Mouse (Mus musculus) gonadal fat pad, adult 2 months (tissue): Measurements from ENCODE around the gene Spred3. TPM values are rescaled to one million over a fixed set of nuclear protein-coding genes. Genes with fewer than 3 reads are reported as not detected.
"Not testable (repeated sequence)": the region's sequence is repeated elsewhere in the genome, so short reads cannot be mapped to it uniquely, and the experiment has no call there.

ENCODE experiments used
- DNase-seq: peaks from one replicate; pipeline ENCODE4 v3.0.0-alpha.2; 2012; ENCODE audit warnings: low read depth
- polyA plus RNA-seq: library from polyadenylated mRNA; depleted of rRNA; stranded (reverse); fragments of >200 nt; gene quantifications from 2 replicates; pipeline ENCODE4 v1.2.3, GENCODE M21; 2012; rRNA removed

The Spred3 gene
- 3.6 and 4.1 TPM in 2 replicates for polyA plus RNA-seq

DNA sequence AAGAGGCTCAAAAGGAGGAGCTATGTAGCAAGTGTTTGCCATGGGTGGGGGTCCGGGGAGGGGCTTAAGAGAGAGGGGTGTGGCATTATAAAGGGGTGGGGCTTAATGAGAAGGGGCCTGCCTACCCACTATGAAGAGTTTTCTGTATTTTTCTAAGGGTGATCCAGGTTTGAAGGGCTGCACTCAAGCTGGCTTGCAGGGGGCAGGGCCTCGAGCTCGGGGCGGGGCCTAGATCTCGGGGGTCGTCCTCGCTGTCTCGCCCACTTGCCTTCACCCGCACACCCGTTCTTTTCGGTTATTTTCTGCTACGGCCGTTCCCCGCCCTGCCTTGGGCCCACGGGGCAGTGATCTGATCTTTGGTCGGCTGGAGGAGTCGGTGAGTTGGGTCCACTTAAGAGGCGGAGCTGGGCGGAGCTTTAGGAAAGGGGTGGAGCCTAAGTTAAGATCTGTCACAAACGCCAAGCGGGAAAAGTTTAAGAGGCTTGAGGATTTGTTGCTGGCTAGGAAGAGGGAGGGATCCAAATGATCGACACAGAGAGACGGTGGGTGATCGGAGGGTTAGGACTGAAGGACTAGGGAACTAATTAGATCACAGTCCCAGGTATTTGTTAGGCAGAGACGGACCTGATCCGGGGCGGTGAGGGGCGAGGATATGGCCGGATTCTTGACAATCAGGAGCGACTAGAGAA is at the start of gene Spred3, which contains the start of gene Ggn:
Spred3 (minus strand) TSS at position 346 of the 689 bp plus-strand sequence.
Ggn (plus strand) TSS at position 145 of the 689 bp plus-strand sequence.
- no peak for DNase-seq

DNA sequence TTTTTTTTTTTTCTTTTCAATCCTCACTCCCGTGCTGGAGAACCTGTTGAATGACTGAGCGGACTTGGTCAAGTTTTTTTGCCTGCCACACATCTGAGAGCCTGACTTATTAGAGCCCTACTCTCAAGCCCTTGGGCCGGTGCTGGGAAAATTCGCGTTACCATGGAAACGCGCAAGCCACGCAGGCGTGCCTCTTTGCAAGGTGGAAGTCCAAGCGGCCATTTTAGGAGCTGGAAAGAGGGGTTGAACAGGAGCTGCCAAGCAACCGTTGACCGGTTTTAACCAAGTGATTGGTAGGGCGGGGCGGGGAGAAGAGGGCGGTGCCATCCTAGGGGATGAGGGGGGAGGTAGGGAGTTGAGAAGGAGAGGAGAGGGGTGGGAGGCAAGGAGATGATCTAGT is 44.6 kb upstream of the Spred3 start:
- DNase-seq: no peak

DNA sequence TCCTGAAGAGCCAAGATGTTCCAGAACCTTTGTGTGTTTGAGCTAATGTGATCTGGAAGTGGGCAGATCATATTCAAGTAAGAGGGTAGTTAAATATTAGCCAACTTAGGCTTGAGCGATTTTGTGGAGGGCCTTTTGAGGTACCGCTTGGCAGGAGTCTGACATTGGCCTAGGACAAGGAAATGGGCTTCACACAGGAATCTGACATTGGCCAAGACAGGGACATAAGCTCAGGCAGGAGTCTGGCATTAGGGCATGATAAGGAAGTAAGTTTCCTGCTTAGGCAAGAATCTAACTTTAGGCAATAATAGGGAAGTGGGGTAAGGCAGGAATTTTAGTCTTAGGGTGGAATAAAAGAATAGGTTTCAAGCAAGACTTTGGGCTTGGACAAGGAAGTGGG is 44.0 kb upstream of the Spred3 start:
- no peak for DNase-seq

DNA sequence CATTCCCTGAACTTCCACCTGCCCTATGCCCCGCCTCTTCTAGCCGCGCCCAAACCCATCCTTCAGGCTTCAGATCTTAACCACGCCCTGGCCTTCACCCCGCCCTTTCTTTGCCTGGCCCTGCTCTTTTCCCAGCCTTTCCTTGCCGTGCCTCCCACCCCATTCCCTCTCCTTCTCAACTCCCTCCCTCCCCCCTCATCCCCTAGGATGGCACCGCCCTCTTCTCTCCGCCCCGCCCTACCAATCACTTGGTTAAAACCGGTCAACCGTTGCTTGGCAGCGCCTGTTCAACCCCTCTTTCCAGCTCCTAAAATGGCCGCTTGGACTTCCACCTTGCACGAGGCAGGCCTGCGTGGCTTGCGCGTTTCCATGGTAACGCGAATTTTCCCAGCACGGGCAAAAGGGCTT is 43.5 kb upstream of the Spred3 start, which contains the start of gene Catsperg1:
Catsperg1 (minus strand) TSS at position 361 of the 408 bp plus-strand sequence.
- no peak for DNase-seq

DNA sequence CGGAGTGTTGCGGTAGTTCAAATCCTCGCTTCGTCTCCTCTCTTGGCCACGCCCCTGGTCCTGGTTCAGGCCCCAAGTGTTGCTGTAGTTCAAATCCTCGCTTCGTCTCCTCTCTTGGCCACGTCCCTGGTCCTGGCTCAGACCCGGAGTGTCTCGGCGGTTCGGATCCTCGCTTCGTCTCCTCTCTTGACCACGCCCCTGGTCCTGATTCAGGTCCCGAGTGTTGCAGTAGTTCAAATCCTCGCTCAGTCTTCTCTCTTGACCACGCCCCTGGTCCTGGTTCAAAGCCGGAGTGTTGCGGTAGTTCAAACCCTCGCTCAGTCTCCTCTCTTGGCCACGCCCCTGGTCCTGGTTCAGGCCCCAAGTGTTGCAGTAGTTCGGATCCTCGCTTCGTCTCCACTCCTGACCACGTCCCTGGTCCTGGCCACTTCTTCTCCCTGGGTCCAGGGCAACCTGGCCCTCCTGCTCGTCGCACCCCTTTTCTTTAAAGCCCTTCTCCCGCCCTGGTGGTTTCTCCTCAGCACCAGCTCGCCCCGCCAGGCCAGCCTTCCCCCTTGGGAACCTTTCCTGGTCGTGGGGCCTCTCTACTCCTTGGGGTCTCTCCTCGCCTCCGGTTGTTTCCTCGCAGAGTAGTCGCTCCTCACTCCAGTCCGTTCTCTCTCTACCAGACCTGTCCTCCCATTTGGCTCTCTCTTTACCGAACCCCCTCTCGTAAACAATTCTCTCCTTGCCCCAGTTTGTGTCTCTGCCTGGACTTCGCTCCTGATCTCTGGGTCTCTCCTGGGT is 42.8 kb upstream of the Spred3 start:
- DNase-seq: not testable (repeated sequence)

DNA sequence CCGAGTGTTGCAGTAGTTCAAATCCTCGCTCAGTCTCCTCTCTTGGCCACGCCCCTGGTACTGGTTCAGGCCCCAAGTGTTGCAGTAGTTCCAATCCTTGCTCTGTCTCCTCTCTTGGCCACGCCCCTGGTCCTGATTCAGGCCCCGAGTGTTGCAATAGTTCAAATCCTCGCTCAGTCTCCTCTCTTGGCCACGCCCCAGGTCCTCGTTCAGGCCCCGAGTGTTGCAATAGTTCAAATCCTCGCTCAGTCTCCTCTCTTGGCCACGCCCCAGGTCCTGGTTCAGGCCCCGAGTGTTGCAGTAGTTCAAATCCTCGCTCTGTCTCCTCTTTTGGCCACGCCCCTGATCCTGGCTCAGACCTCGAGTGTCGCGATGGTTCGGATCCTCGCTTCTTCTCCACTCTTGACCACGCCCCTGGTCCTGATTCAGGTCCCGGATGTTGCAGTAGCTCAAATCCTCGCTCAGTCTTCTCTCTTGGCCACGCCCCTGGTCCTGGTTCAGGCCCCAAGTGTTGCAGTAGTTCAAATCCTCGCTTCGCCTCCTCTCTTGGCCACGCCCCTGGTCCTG is 42.1 kb upstream of the Spred3 start:
- peak; percentile 19 for DNase-seq

DNA sequence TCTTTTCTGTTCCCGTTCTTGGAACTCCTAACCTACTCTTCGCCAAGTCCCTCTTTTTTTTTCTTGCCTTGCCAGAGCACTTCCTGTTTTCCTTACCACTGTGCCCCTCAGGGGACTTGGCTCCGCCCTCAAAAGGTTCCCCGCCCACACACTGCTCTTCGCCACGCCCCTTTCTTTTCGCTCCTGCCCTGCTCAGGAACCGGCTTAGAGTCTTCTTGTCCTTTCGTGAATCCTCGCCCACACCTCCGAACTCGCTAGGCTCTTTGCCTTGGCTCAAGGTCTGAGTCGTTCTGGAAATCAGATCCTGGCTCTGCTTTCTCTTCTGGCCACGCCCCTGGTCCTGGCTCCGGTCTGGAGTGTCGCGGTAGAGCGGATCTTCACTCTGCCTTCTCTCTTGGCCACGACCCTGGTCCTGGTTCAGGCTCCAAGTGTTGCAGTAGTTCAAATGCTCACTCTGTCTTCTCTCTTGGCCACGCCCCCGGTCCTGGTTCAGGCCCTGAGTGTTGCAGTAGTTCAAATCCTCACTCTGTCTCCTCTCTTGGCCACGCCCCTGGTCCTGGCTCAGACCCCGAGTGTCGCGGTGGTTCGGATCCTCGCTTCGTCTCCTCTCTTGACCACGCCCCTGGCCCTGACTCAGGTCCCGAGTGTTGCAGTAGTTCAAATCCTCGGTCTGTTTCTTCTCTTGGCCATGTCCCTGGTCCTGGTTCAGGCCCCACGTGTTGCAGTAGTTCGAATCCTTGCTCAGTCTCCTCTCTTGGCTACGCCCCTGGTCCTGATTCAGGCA is 41.4 kb upstream of the Spred3 start:
- DNase-seq: peak; percentile 99

DNA sequence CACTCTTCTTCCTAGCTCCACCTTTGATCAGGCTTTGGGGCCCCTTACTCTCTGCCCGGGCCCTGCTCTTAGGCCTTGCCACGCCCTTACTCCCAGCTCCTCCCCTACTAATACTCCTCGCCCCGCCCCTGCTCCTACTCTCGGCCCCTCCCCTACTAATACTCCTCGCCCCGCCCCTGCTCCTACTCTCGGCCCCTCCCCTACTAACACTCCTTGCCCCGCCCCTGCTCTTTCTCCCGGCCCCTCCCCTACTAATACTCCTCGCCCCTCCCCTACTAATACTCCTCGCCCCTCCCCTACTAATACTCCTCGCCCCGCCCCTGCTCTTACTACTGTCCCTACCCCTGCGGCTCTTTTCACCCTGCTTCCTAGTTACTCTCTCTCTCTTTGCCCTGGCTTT is 40.8 kb upstream of the Spred3 start:
- DNase-seq: not testable (repeated sequence)

DNA sequence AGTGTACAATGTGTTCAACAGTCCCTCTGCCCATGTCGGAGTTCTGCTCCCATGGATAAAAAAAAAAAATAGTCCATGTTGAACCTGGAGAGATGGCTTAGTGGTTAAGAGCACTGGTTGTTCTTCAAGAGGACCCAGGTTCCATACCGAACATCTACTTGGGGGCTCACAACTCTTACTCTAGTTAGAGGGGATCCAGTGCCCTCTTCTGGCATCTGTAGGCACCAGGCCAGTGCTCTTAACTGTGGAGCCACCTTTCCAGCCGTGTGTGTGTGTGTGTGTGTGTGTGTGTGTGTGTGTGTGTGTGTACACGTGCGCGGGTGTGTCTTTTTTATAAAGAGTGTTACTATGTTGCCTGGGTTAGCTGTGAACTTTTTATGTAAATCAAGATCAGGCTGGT is 32.4 kb upstream of the Spred3 start:
- DNase-seq: no peak

DNA sequence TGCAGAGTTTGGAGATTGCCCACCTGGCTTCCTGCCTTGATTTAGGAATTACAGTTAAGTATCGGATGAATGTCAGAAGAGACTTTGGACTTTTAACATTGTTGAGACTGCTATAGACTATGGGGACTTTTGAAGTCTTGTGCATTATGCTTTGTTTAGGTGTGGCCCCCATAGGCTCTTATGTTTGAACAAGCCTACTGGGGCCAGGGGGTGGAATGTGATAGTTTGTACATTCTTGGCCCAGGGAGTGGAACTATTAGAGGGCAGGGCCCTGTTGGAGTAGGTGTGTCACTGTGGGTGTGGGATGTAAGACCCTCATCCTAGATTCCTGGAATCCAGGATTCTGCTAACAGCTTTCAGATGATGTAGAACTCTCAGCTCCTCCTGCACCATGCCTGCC is 24.0 kb upstream of the Spred3 start:
- DNase-seq: not testable (repeated sequence)

DNA sequence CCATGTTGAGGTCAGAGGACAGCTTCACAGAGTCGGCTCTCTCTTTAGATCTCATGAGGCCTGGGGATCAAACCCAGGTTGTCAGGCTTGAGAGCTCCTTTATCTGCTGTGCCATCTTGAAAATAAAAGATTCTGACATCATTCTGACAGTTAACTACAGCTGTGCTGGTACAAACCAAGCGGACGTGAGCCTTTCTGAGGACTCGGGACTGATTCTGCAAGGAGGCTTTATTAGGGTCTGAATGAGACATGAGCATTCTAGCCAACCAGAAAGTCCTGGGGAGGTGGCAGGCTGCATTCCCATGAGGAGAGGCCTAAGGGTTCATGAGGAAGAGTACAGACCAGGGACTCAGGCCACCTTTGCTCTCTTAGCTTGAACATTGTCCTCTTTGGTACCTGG is 11.1 kb upstream of the Spred3 start:
- not testable (repeated sequence) for DNase-seq

DNA sequence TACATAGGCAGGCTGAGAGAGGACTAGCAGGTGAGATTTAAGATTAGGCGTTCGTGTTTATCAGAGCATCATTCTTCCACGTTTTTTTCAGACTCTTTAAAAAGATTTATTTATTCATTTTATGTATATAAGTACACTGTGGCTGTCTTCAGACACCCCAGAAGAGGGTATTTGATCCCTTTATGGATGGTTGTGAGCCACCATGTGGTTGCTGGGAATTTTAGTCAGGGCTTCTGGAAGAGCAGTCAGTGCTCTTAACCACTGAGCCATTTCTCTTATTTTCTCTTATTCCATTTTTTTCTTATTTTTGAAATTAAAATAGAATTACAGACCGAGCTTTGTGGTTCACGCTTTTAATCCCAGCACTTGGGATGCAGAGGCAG is 10.6 kb upstream of the Spred3 start:
- no peak for DNase-seq

DNA sequence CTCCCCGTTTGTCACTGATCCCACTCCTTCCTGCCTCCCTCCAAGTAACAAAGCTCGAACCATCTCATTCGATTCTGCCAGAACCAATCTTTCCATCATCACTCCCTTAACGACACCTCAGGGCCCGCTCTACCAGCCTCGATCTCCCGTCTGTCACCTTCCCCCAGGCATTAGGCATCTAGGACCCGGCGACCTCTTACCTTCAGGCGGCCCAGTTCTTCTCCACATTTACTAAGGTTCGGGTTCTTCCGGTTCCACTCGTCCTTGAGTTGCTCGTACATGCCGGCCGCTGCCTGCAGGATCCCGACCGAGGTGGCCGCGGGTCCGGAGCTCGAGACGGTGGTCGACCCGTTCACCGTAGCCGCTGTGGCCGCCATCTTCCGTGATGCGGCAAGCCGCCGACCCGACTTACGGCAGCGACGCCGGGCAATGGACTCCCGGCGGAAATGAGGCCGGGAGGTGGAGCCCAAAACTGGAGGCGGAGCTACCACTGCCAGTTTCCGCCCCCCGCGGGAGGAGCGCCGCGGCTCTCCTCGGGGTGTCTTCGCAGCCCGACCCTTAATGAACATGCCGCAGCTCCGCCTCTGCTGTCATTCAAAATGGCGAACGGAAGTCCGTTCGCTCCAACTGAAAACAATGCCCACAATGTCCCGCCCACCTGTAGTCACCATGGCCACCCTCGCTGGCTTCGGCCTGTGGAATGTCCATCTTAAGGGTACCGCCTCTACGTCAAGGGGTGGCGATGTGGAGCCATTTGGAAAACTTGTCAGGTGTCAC is 10.1 kb upstream of the Spred3 start, which contains the start of gene Psmd8:
Psmd8 (minus strand) TSS at position 625 of the 777 bp plus-strand sequence.
- DNase-seq: peak; percentile 81

DNA sequence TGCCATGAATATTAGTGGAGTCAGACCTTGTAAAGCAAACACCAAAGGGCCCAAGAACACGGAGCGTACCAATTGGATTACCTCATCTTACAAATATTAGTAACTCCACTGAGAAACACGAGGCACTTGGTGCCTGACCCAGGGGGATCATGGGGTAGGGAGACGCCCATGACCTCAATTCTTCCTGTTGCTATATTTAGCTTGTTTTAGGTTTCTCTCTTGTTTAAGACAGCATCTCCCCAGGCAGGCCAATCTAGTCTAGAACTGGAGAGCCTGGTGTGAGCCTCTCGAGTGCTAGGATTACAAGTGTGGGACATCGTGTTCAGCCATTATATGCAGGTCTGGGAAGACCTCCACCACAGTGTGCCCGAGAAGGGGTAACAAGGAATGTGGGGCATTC is 9.1 kb upstream of the Spred3 start:
- no peak for DNase-seq

DNA sequence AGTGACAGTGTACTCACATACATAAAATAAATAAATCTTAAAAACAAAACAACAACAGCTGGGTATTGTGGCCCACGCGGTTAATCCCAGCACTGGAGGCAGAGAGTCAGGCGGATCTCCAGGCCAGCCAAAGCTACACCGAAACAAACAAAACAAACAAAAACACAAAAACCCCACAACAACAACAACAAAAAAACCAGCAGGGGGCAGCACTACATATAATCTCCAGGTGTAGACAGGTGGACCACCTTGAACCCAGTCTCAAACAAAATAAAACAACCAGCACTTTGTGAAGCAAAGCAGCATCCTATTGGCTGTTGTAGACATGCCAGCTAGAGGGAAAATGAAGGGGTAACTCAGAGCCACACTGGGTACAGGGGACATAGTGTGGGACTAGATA is 7.9 kb upstream of the Spred3 start:
- DNase-seq: no peak

DNA sequence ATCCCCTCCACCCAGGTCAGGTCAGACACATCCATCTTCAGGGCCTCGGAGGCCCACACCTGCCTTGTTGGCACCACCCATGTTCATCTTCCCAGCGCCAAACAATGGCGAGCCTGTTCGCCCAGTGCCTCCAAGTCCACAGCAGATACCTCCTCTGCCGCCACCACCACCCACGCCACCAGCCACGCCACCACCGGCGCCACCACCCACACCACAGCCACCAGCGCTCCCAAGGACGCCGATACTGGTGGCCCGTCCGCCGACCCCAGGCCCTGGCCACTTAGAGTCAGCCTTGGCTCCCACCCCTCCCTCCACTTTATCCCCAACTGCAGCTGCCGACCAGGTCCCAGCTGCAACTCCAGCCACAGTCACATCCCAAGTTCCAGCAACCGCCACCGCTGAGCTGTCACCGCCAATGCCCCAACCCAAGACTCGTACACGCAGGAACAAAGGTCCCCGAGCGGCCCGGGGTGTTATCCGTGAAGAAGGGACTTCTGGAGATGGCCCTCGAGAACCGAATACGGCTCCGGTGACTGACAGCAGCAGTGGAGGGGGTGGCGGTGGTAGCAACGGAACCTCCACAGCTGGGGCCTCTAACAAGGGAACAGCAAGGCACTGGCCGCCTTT is 2.3 kb upstream of the Spred3 start:
- DNase-seq: no peak

DNA sequence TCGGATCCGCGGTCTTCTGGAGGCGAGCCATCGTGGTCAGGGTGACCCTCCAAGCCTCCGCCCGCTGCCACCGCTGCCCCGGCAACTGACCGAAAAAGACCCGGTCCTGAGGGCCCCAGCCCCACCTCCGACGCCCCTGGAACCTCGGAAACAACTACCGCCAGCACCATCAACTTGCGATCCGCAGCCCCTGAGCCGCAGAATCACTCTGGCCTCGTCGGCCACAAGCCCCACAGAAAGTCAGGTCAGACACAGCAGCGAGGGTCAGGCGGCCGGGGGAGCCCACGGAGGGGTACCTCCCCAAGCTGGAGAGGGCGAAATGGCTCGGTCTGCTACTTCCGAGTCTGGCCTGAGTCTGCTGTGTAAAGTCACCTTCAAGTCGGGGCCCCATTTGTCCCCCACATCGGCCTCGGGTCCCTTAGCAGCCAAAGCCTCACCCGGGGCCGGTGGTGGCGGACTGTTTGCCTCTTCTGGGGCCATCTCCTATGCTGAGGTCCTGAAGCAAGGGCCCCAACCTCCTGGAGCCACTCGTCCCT is 1.4 kb upstream of the Spred3 start:
- DNase-seq: no peak

DNA sequence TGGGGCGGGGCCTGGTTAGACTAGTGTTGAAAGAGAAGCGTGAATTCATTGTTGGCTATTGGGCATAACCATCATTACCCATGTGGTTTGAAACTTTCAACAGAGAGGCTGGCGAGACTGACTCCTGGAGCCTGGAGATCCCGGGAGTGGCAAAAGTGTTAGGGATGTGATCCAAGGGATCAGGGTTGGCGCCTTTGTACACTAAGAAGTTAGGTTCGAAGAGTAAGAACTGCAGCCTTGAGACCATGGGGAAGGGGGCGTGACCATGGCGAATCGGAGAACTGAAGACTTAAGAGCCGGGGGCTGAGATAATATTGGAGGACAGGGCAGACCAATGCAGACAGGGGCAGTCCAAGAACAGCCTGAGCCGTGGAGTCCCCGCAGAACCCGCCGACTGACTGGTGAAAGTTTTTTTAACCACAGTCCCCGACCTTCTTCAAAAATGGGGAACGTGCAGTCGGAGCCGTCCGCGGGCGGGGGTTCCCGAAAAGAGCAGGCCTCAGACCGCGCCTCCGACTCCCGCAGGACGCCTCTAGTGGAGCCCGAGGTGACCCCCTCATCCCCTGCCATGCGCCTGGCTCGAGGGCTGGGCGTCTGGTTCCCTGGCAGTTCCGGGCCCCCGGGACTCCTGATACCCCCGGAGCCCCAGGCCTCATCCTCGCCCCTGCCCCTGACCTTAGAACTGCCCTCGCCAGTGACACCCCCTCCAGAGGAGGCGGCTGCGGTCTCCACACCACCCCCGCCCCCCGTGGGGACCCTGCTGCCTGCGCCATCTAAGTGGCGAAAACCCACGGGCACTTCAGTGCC is 747 bp upstream of the Spred3 start:
- DNase-seq: no peak
